Mouse (Mus musculus): ENCODE measurements around the gene Txnrd2. TPM values are rescaled to one million over a fixed set of nuclear protein-coding genes. Genes with fewer than 3 reads are reported as not detected.
A peak's percentile ranks its signal among the peaks of the same experiment; 100 is the strongest.

The Txnrd2 gene
- polyA plus RNA-seq, 1 experiment from 2014 or later = 24.9 TPM

- DNase-seq (no peak), ATAC-seq (ENCODE audit: low FRiP score, low TSS enrichment) (no peak)
- H3K4me3 ChIP-seq (replicated peaks; ENCODE audit: low read depth, low read length) = no peak overlapping the region
- no peaks in the 10 kb centered on the region for H3K9me3 ChIP-seq (ENCODE audit: control insufficient read depth, low read length)
- H3K4me2 ChIP-seq (ENCODE audit: low read length) = no peak overlapping the region
- H3K27me3 ChIP-seq (ENCODE audit: control insufficient read depth, insufficient read depth, low read length) = no peaks in the 10 kb centered on the region
- no peak overlapping the region for H3K9ac ChIP-seq (replicated peaks; ENCODE audit: low read length)
- WGBS = 97% methylated on average over 27 of the region's 27 CpGs
- H3K27ac ChIP-seq (replicated peaks; ENCODE audit: low read depth, low read length) = no peak overlapping the region
- H3K36me3 ChIP-seq (ENCODE audit: control insufficient read depth, insufficient read depth, low read length) = peaks cover 53% of the 10 kb centered on the region
- H3K4me1 ChIP-seq (ENCODE audit: control insufficient read depth, insufficient read depth, low read length) = peaks cover 68% of the 10 kb centered on the region
Observed at GRCm38 (mm10) chr16:18396791-18397621, 29.2 kb upstream of the Txnrd2 start.

- Histone ChIP-seq H3K36me3 (ENCODE audit: control insufficient read depth, insufficient read depth, low read length) (peaks cover 83% of the 10 kb centered on the region), H3K4me3 (replicated peaks; ENCODE audit: low read depth, low read length) (no peak overlapping the region), H3K4me2 (ENCODE audit: low read length) (peak overlapping the region; percentile 36; the same call in 1 of the 2 replicates), H3K9me3 (ENCODE audit: control insufficient read depth, low read length) (no peaks in the 10 kb centered on the region), H3K4me1 (ENCODE audit: control insufficient read depth, insufficient read depth, low read length) (peaks cover 48% of the 10 kb centered on the region), H3K27ac (replicated peaks; ENCODE audit: low read depth, low read length) (peak overlapping the region; percentile 79), H3K27me3 (ENCODE audit: control insufficient read depth, insufficient read depth, low read length) (no peaks in the 10 kb centered on the region), H3K9ac (replicated peaks; ENCODE audit: low read length) (peak overlapping the region; percentile 26; the same call in 1 of the 2 replicates)
- ATAC-seq (ENCODE audit: low FRiP score, low TSS enrichment) (no peak), DNase-seq (no peak)
- WGBS = 39% methylated on average over 9 of the region's 9 CpGs
Observed at GRCm38 (mm10) chr16:18400028-18400427, 26.2 kb upstream of the Txnrd2 start.

GRCm38 (mm10) chr16:18400472-18401216 is 25.5 kb upstream of the Txnrd2 start:
- H3K4me3 ChIP-seq (replicated peaks; ENCODE audit: low read depth, low read length) = no peak overlapping the region
- peak overlapping the region; percentile 36 for H3K4me2 ChIP-seq (ENCODE audit: low read length)
- H3K4me1 ChIP-seq (ENCODE audit: control insufficient read depth, insufficient read depth, low read length) = peaks cover 42% of the 10 kb centered on the region
- H3K27ac ChIP-seq (replicated peaks; ENCODE audit: low read depth, low read length) = peak overlapping the region; percentile 79
- WGBS = 8% methylated on average over 7 of the region's 7 CpGs
- DNase-seq (peak; percentile 88), ATAC-seq (ENCODE audit: low FRiP score, low TSS enrichment) (peak; percentile 86)
- no peaks in the 10 kb centered on the region for H3K27me3 ChIP-seq (ENCODE audit: control insufficient read depth, insufficient read depth, low read length)
- H3K9me3 ChIP-seq (ENCODE audit: control insufficient read depth, low read length) = no peaks in the 10 kb centered on the region
- peak overlapping the region; percentile 26; the same call in 1 of the 2 replicates for H3K9ac ChIP-seq (replicated peaks; ENCODE audit: low read length)
- H3K36me3 ChIP-seq (ENCODE audit: control insufficient read depth, insufficient read depth, low read length) = peaks cover 89% of the 10 kb centered on the region

- H3K27ac ChIP-seq (replicated peaks; ENCODE audit: low read depth, low read length) = no peak overlapping the region
- DNase-seq = no peak
- ATAC-seq (ENCODE audit: low FRiP score, low TSS enrichment) = no peak
- no peaks in the 10 kb centered on the region for H3K27me3 ChIP-seq (ENCODE audit: control insufficient read depth, insufficient read depth, low read length)
- H3K4me2 ChIP-seq (ENCODE audit: low read length) = no peak overlapping the region
- peaks cover 31% of the 10 kb centered on the region for H3K4me1 ChIP-seq (ENCODE audit: control insufficient read depth, insufficient read depth, low read length)
- peaks cover 95% of the 10 kb centered on the region for H3K36me3 ChIP-seq (ENCODE audit: control insufficient read depth, insufficient read depth, low read length)
- H3K4me3 ChIP-seq (replicated peaks; ENCODE audit: low read depth, low read length) = no peak overlapping the region
- H3K9me3 ChIP-seq (ENCODE audit: control insufficient read depth, low read length) = no peaks in the 10 kb centered on the region
- WGBS = 91% methylated on average over 12 of the region's 12 CpGs
- no peak overlapping the region for H3K9ac ChIP-seq (replicated peaks; ENCODE audit: low read length)
Observed at GRCm38 (mm10) chr16:18403285-18403684, 22.9 kb upstream of the Txnrd2 start.

GRCm38 (mm10) chr16:18405091-18405854 is 20.9 kb upstream of the Txnrd2 start:
- no peak for ATAC-seq (ENCODE audit: low FRiP score, low TSS enrichment)

GRCm38 (mm10) chr16:18405876-18406275 is 20.3 kb upstream of the Txnrd2 start:
- Histone ChIP-seq H3K4me2 (ENCODE audit: low read length) (no peak overlapping the region), H3K4me3 (replicated peaks; ENCODE audit: low read depth, low read length) (no peak overlapping the region), H3K9me3 (ENCODE audit: control insufficient read depth, low read length) (no peaks in the 10 kb centered on the region), H3K27ac (replicated peaks; ENCODE audit: low read depth, low read length) (peak overlapping the region; percentile 41; the same call in 1 of the 2 replicates), H3K27me3 (ENCODE audit: control insufficient read depth, insufficient read depth, low read length) (no peaks in the 10 kb centered on the region), H3K36me3 (ENCODE audit: control insufficient read depth, insufficient read depth, low read length) (peaks cover 92% of the 10 kb centered on the region), H3K9ac (replicated peaks; ENCODE audit: low read length) (no peak overlapping the region), H3K4me1 (ENCODE audit: control insufficient read depth, insufficient read depth, low read length) (peaks cover 13% of the 10 kb centered on the region)
- 57% methylated on average over 2 of the region's 2 CpGs for WGBS
- ATAC-seq (ENCODE audit: low FRiP score, low TSS enrichment) (no peak), DNase-seq (no peak)

More at GRCm38 (mm10) chr16:18405091-18405854, 20.9 kb upstream of the Txnrd2 start:
- no peaks in the 10 kb centered on the region for H3K9me3 ChIP-seq (ENCODE audit: control insufficient read depth, low read length)
- H3K4me1 ChIP-seq (ENCODE audit: control insufficient read depth, insufficient read depth, low read length) = peaks cover 16% of the 10 kb centered on the region
- peak overlapping the region; percentile 12; the same call in 1 of the 2 replicates for H3K9ac ChIP-seq (replicated peaks; ENCODE audit: low read length)
- no peaks in the 10 kb centered on the region for H3K27me3 ChIP-seq (ENCODE audit: control insufficient read depth, insufficient read depth, low read length)
- WGBS = 91% methylated on average over 13 of the region's 13 CpGs
- peaks cover 91% of the 10 kb centered on the region for H3K36me3 ChIP-seq (ENCODE audit: control insufficient read depth, insufficient read depth, low read length)
- H3K4me2 ChIP-seq (ENCODE audit: low read length) = no peak overlapping the region
- no peak overlapping the region for H3K4me3 ChIP-seq (replicated peaks; ENCODE audit: low read depth, low read length)
- H3K27ac ChIP-seq (replicated peaks; ENCODE audit: low read depth, low read length) = peak overlapping the region; percentile 41; the same call in 1 of the 2 replicates
- no peak for DNase-seq

- H3K36me3 ChIP-seq (ENCODE audit: control insufficient read depth, insufficient read depth, low read length) = peaks cover 90% of the 10 kb centered on the region
- H3K9ac ChIP-seq (replicated peaks; ENCODE audit: low read length) = no peak overlapping the region
- DNase-seq (peak; percentile 74), ATAC-seq (ENCODE audit: low FRiP score, low TSS enrichment) (peak; percentile 44; the same call in 1 of the 2 replicates)
- H3K27ac ChIP-seq (replicated peaks; ENCODE audit: low read depth, low read length) = peak overlapping the region; percentile 26; the same call in 1 of the 2 replicates
- no peaks in the 10 kb centered on the region for H3K27me3 ChIP-seq (ENCODE audit: control insufficient read depth, insufficient read depth, low read length)
- H3K4me2 ChIP-seq (ENCODE audit: low read length) = no peak overlapping the region
- 14% methylated on average over 2 of the region's 2 CpGs for WGBS
- no peak overlapping the region for H3K4me3 ChIP-seq (replicated peaks; ENCODE audit: low read depth, low read length)
- H3K4me1 ChIP-seq (ENCODE audit: control insufficient read depth, insufficient read depth, low read length) = peaks cover 13% of the 10 kb centered on the region
- no peaks in the 10 kb centered on the region for H3K9me3 ChIP-seq (ENCODE audit: control insufficient read depth, low read length)
Observed at GRCm38 (mm10) chr16:18406293-18406692, 19.9 kb upstream of the Txnrd2 start.

GRCm38 (mm10) chr16:18407912-18408311 is 18.3 kb upstream of the Txnrd2 start:
- Histone ChIP-seq H3K9me3 (ENCODE audit: control insufficient read depth, low read length) (no peaks in the 10 kb centered on the region), H3K4me3 (replicated peaks; ENCODE audit: low read depth, low read length) (no peak overlapping the region), H3K4me1 (ENCODE audit: control insufficient read depth, insufficient read depth, low read length) (peaks cover 10% of the 10 kb centered on the region; the same call in 1 of the 2 replicates), H3K36me3 (ENCODE audit: control insufficient read depth, insufficient read depth, low read length) (peaks cover 78% of the 10 kb centered on the region), H3K9ac (replicated peaks; ENCODE audit: low read length) (no peak overlapping the region), H3K27me3 (ENCODE audit: control insufficient read depth, insufficient read depth, low read length) (no peaks in the 10 kb centered on the region), H3K27ac (replicated peaks; ENCODE audit: low read depth, low read length) (0 out of 2 replicates have a peak overlapping the region, but pooled peaks have one; percentile 41), H3K4me2 (ENCODE audit: low read length) (no peak overlapping the region)
- no peak for ATAC-seq (ENCODE audit: low FRiP score, low TSS enrichment)
- DNase-seq = no peak
- 79% methylated on average over 7 of the region's 7 CpGs for WGBS

Data from midbrain, embryonic 14.5 days (tissue).